Mouse (Mus musculus) lung, adult 2 months (tissue): ENCODE measurements at regions not wholly inside any gene's neighbourhood (a gene's known extent, or its start where the extent isn't known, plus 50 kb on each side); places are given as distances from the start of the nearest gene placed in this dataset.

ENCODE experiments used
- DNase-seq: peaks from one replicate; pipeline ENCODE4 v3.0.0; 2022
- H3K4me1 ChIP-seq: fragments of 200-500 bp; 2 replicates; pipeline ENCODE4 v1.6.1; 2011; ENCODE audit warnings: low read length; ENCODE audit not compliant: control insufficient read depth, insufficient read depth
- H3K4me3 ChIP-seq: fragments of 200-500 bp; replicated peaks from 2 replicates; pipeline ENCODE3; 2011; ENCODE audit warnings: low read depth, mild to moderate bottlenecking, control low read depth, low read length; ENCODE audit errors: extremely low read depth
- CTCF ChIP-seq: fragments of 200-500 bp; IDR thresholded peaks from 2 replicates; pipeline ENCODE4 v1.5.1; 2011; ENCODE audit warnings: mild to moderate bottlenecking, low read length, control low read depth; ENCODE audit not compliant: insufficient read depth
- POLR2A ChIP-seq: fragments of 200-500 bp; IDR thresholded peaks from 2 replicates; pipeline ENCODE4 v1.6.1; 2011; ENCODE audit warnings: low read depth, mild to moderate bottlenecking, control low read depth, low read length, borderline replicate concordance; ENCODE audit errors: extremely low read depth
- WGBS: fragments of 180-500 bp; shearing (Covaris S2); methylation state at CpG from one replicate; pipeline ENCODE4 v1.1.7; 2018; 5-methylcytosine and 5-hydroxymethylcytosine counted together

DNA sequence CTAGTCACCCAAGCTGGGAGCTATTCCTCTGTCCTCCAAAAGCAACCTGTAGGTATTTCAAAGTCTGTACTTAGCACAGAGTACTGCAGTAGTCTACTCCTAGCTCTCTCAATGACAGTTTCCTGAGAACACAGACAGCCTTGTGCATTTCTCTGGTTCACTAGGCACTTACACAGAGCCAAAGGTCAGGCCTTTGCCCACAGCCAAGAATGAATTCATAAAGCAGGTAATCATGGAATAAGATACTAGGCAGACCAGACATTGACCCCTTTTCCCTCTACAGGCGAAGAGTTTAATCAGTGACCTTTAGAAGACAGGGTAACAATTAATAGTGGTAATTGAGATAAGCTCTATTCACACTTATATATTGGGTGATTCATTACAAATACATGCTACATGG, 233.8 kb upstream of the Gm26657 start:
- no peak for DNase-seq
- no peak overlapping the region for H3K4me3 ChIP-seq
- 79% methylated on average over 1 of the region's 1 CpGs for WGBS
- TF ChIP-seq POLR2A: no peak
- no peak for TF ChIP-seq CTCF
- no peaks in the 10 kb centered on the region for H3K4me1 ChIP-seq

DNA sequence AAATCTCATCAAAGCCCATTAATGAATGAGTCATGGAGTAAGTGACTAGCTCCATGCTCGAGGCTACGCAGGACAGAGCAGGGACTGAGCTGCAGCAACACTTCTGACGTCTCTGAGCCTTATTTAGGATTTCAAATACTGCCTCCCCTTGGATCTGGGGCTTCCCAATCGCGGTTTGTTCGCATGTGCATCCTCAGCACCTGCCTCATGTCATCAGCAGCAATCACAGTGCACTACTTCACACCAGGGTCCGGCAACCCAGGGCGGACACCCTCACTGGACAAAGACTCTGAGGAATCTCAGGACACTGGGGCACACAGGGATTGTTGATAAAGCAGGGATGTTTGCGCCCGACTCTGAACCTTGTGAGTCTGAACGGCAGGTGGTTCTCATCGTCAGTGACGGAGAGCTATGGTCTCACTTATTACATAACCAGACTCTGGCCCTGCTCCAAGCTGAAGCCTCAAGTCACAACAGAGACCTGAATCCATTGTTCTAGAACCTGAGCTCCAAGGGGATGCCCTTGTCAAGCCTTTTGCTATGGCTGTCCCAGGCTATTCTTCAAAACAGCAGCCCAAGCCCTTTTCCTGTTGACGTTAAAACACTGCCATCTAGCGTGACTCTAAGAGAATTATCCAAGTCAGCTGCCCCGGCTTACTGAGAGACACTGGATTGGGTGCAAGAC, 247.2 kb upstream of the Gm26657 start:
- no peak overlapping the region for H3K4me3 ChIP-seq
- WGBS: 34% methylated on average over 16 of the region's 16 CpGs
- DNase-seq: peak; percentile 15
- TF ChIP-seq CTCF: 0 out of 2 replicates have a peak, but pooled peaks have one; percentile 9
- no peak for TF ChIP-seq POLR2A
- no peaks in the 10 kb centered on the region for H3K4me1 ChIP-seq

DNA sequence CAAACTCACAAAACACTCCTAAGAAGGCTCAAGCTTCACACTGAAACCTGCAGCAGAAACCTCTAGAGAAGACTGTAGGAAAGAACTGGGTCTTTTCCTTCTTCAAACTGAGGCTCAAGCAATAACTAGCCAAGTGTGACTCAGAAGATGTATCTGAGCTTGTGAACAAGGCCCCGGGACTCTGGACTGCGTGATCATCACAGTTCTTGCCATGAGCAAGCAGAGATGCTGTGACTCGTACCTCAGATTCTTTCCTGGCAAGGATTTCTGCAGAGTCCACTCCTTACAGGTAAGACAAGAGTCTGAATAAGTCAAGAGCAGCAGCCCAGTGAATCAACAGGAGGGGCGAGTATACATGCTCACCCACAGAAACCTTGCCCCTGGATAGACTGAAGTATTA, 250.5 kb upstream of the Gm26657 start:
- Histone ChIP-seq H3K4me3 (no peak overlapping the region), H3K4me1 (no peaks in the 10 kb centered on the region)
- TF ChIP-seq CTCF: no peak
- TF ChIP-seq POLR2A: no peak
- DNase-seq: no peak
- WGBS: 89% methylated on average over 4 of the region's 4 CpGs

DNA sequence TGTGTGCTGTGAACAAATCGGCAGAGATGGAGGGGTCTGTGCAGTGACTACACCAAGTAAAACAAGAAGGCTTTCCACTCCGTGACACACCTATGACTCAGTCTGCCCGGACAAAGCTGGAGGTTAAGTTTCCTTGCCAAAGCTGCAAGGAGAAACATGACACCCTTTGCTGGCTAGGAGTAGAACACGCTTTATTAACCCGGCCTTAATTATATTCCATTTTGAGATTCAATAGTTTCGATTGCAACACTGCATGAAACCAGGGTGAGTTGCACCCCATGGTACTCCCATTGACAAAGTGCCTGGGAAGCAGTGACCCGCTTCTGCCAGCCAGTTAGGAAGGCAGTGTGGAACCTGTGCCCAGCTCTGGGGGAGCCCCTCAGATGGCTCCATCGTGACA, 256.2 kb upstream of the Gm26657 start:
- Histone ChIP-seq H3K4me1 (no peaks in the 10 kb centered on the region), H3K4me3 (no peak overlapping the region)
- no peak for DNase-seq
- no peak for TF ChIP-seq CTCF
- 83% methylated on average over 8 of the region's 8 CpGs for WGBS

DNA sequence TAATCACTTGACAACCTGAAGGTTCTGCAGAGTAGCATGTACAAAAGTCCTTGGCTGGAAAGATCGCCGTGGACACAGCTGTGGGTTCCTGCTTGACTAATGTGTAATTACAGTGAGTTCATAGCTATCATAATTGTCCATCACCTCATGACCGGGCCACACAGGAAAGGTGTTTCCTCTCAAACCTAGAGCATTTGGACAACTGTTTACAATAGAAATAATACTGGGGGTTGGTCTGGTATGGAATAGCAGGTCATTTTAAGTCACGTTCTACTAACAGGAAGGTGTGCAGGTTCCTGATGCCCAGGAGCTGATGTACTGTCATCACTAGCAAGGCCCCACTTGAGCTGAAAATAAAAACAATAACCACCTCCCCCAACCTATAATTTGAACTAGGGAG, 283.1 kb upstream of the Gm26657 start:
- 49% methylated on average over 4 of the region's 4 CpGs for WGBS
- H3K4me3 ChIP-seq: no peak overlapping the region
- DNase-seq: no peak
- no peaks in the 10 kb centered on the region; the same call in 1 of the 2 replicates for H3K4me1 ChIP-seq
- no peak for TF ChIP-seq POLR2A
- TF ChIP-seq CTCF: no peak

DNA sequence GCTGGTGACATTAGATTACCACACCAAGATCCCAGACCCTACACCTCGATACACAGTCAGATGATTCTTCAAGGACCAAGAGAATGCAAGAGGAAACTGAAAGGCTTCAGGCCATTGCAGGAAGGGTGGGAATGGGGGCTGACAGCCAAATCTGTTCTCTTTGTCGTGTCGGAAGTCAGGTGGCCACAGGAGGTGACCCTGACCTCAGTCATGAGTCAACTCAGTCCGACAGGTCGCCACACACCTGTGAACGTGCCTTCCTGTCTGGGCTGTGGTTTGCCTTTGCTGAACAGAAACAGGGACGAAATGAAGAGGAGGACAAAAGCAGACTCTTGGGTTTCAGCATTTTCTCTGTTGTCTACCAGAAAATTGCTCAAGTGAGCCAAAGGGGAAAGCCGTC, 318.3 kb upstream of the Gm26657 start:
- TF ChIP-seq POLR2A (no peak), CTCF (no peak)
- Histone ChIP-seq H3K4me1 (no peaks in the 10 kb centered on the region), H3K4me3 (no peak overlapping the region)
- no peak for DNase-seq
- 42% methylated on average over 8 of the region's 8 CpGs for WGBS

DNA sequence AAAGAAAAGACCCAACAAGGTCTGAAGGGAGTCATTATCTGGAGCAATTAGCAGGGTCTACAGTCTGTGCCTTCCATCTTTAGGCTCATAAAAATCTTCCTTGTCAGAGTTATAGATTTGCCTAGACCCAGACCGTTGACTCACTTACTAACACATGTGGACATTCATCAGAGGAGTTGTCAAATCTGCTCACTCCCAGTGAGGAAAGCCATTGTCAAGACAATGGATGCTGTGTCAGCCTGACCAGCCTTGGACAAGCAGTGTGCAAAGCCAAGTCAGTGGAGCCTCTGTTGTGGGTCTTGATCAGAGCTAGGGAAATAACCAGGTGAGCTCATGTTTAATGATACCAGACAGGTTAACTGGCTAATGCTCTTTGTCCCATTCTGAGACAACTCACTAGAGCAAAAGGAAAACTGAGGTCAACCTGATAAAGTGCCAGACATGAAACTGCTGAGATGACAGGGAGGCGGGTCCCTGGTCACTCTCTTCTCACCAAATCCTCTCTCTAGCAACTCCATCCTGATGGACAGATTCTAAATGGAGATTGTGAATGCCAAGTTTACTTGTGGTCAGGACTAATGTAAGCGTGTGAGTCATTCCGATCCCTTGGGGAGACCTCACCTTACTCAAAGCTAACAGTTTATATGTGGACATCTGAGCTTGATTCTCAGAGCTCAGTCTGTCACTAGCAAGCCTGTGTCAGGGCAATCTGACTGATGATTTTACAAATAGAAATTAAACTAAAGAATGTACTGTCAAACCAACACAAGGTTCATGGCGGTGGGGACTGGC, 320.6 kb upstream of the Gm26657 start:
- WGBS: 82% methylated on average over 5 of the region's 5 CpGs
- H3K4me1 ChIP-seq: no peaks in the 10 kb centered on the region
- no peak for DNase-seq
- no peak overlapping the region for H3K4me3 ChIP-seq
- TF ChIP-seq CTCF: no peak
- TF ChIP-seq POLR2A: no peak

DNA sequence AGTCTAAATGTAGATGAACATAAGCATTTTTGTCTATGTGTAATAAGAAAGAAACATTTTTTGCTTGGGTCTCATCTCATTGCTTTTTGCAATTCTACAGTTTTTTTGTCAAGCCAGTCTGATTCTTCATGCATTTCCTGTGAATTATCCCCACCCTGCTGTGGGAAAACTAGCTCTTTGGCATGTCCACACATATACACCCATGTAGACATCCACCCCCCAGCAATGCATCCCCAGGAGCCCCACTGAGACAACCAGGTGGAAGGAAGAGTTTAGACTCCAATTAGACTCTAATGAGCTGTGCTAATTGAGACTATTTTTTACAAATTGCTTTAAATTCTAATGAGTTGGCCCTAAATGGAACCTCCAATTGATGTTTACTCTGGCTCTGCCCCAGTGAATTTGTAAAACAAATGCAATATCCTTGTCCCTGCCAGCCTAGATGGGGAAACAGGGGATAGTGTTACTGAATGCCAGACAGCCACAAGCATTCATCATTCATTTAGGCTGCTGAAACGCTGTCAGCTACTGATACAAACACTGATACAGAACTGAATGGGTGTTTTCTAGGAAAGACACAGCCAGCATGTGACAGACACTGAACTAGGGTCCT, 328.7 kb upstream of the Gm26657 start:
- no peak for DNase-seq
- no peak for TF ChIP-seq POLR2A
- TF ChIP-seq CTCF: no peak
- WGBS: 16% methylated on average over 1 of the region's 1 CpGs
- Histone ChIP-seq H3K4me3 (no peak overlapping the region), H3K4me1 (no peaks in the 10 kb centered on the region)

DNA sequence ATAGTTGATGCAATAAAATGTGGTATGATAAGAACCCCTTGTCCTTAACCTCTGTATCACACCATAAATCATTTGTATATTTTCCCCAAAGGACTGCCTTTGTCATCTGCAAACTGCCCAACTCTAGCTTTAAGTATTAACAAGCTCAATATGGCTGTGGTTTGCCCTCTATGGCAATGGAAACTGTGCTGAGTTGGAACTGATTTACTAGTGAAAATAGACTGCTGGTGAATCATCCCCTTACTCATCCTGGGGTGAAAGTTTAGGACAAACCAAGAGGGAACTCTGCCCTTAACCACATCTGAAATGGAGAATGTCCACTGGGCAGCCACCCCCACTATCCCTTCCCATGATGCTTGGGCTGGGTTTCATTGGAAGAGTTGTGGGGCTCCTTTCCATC, 346.1 kb upstream of the Gm26657 start:
- H3K4me3 ChIP-seq: no peak overlapping the region
- no peak for DNase-seq
- no peaks in the 10 kb centered on the region for H3K4me1 ChIP-seq
- TF ChIP-seq POLR2A (no peak), CTCF (no peak)
